Mouse (Mus musculus) T-helper 2 cell (primary cell): ENCODE measurements around the gene Camk2n2.
"Not testable (repeated sequence)": the region's sequence is repeated elsewhere in the genome, so short reads cannot be mapped to it uniquely, and the experiment has no call there.

Experiments used
- in situ Hi-C: fragments of 300-600 bp; cut with MboI, MseI; formaldehyde crosslinking; loops from one replicate; pipeline ENCODE4 v1.15.1; 2025; ENCODE audit warnings: high pct_unique_total_duplicates

Camk2n2 gene

GRCm38 (mm10) chr16:20621191-20621990 lies at the start of gene Camk2n2:
Camk2n2 (minus strand) TSS chr16:20621287.
- in situ Hi-C loops: no loop called here

- in situ Hi-C loops: no loop called here
Measured at GRCm38 (mm10) chr16:20670291-20670690, 49.2 kb upstream of the Camk2n2 start.

- in situ Hi-C loops: not testable (repeated sequence)
Measured at GRCm38 (mm10) chr16:20668013-20668412, 46.9 kb upstream of the Camk2n2 start, which contains the start of gene Eif4g1. Eif4g1 (plus strand) TSS chr16:20668313.

GRCm38 (mm10) chr16:20657661-20658060 lies 36.6 kb upstream of the Camk2n2 start:
- in situ Hi-C loops: no loop called here

- in situ Hi-C loops: no loop called here
Measured at GRCm38 (mm10) chr16:20653315-20653714, 32.2 kb upstream of the Camk2n2 start.

- in situ Hi-C loops: no loop called here
Measured at GRCm38 (mm10) chr16:20651947-20652310, 30.8 kb upstream of the Camk2n2 start.

- in situ Hi-C loops: no loop called here
Measured at GRCm38 (mm10) chr16:20651076-20651946, 30.2 kb upstream of the Camk2n2 start, which contains the start of gene Psmd2. Psmd2 (plus strand) TSS chr16:20651652.

- in situ Hi-C loops: loop anchor here (10.0 kb wide), 1 partner anchor 139 kb away; no protein-coding TSS in a partner anchor
Measured at GRCm38 (mm10) chr16:20643911-20644310, 22.8 kb upstream of the Camk2n2 start.

GRCm38 (mm10) chr16:20642161-20642560 lies 21.1 kb upstream of the Camk2n2 start:
- in situ Hi-C loops: loop anchor here (10.0 kb wide), 1 partner anchor 137 kb away; no protein-coding TSS in a partner anchor

GRCm38 (mm10) chr16:20638367-20638766 lies 17.3 kb upstream of the Camk2n2 start:
- in situ Hi-C loops: loop anchor here (5.0 kb wide), 1 partner anchor 36 kb away; no protein-coding TSS in a partner anchor

- in situ Hi-C loops: loop anchor here (5.0 kb wide), 1 partner anchor 35 kb away; no protein-coding TSS in a partner anchor
Measured at GRCm38 (mm10) chr16:20637410-20637809, 16.3 kb upstream of the Camk2n2 start.

GRCm38 (mm10) chr16:20629731-20630634 lies 8.9 kb upstream of the Camk2n2 start, which contains the start of gene Ece2:
Ece2 (plus strand) TSS chr16:20629828.
- in situ Hi-C loops: no loop called here

GRCm38 (mm10) chr16:20628871-20629391 lies 7.8 kb upstream of the Camk2n2 start:
- in situ Hi-C loops: no loop called here

GRCm38 (mm10) chr16:20623211-20623610 lies 2.1 kb upstream of the Camk2n2 start:
- in situ Hi-C loops: no loop called here

- in situ Hi-C loops: no loop called here
Measured at GRCm38 (mm10) chr16:20621991-20622685, 1.1 kb upstream of the Camk2n2 start.

- in situ Hi-C loops: no loop called here
Measured at GRCm38 (mm10) chr16:20620751-20621190, 316 bp downstream of the Camk2n2 start.

GRCm38 (mm10) chr16:20620399-20620735 lies 720 bp downstream of the Camk2n2 start:
- in situ Hi-C loops: no loop called here

GRCm38 (mm10) chr16:20619541-20620398 lies 1.3 kb downstream of the Camk2n2 start:
- in situ Hi-C loops: loop anchor here (10.0 kb wide), 2 partner anchors 75 to 125 kb away; partner anchors contain the start of genes Abcf3 and Eif2b5
